Mouse (Mus musculus): ENCODE results near the gene Ccdc114.

Gene Ccdc114

GRCm38 (mm10) chr7:45986893-45987292 lies 63.0 kb downstream of the Ccdc114 start:
- peak; percentile 21 for DNase-seq (ENCODE audit: low spot score)

GRCm38 (mm10) chr7:45988344-45988743 lies 64.5 kb downstream of the Ccdc114 start:
- no peak for DNase-seq (ENCODE audit: low spot score)

GRCm38 (mm10) chr7:45992470-45992869 lies 68.6 kb downstream of the Ccdc114 start:
- no peak for DNase-seq (ENCODE audit: low spot score)
